Mouse (Mus musculus) urinary bladder, postnatal 14 days (tissue): Measurements from ENCODE around the gene Akr1cl.
"Not testable (repeated sequence)": the region's sequence is repeated elsewhere in the genome, so short reads cannot be mapped to it uniquely, and the experiment has no call there.

Experiments used
- DNase-seq: peaks from one replicate; pipeline ENCODE4 v3.0.0; 2021; ENCODE audit warnings: low spot score

Gene Akr1cl

DNA sequence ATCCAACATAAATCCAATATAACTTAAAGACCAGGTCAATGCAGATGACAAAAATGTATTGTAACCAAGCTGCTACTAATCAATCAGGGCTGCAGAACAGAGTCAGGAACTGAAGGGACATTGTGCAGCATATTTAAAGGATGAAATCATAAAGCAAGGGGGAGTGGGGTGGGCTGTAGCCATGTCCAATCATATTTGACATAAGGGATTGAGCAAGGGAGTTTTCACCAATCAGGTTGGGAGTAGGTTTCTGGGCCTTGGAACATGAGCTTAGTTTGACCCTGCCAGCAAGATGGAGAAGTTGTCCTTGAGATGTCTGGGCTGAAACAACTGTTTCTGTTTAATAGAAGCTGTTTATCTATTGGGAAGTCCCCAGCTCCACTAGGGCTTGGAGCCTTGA lies at the start of gene Akr1cl:
Akr1cl (minus strand) TSS at position 119 of the 400 bp plus-strand sequence.
- DNase-seq, result no peak

DNA sequence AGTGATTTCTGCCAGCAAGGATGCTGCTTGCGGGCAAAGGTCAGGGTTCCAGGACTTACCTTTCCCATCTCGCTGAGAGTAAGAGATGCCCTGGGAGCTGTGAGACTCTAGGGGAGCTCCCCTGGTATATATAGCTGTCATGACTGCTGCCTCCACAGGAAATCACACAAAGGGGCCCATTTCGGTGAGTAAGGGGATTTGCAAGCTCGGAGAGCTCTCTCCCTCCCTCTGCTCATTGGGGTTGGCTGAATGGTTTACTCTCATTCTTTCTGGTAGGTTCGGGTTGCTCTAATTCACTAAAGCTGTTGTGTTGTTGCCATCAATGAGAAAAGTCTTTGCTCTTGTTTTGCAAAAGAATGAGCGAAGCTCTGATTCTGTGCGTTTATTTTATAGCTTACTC lies 49.6 kb upstream of the Akr1cl start, which contains the start of gene Crygb:
Crygb (minus strand) TSS at position 101 of the 400 bp plus-strand sequence.
- no peak for DNase-seq

DNA sequence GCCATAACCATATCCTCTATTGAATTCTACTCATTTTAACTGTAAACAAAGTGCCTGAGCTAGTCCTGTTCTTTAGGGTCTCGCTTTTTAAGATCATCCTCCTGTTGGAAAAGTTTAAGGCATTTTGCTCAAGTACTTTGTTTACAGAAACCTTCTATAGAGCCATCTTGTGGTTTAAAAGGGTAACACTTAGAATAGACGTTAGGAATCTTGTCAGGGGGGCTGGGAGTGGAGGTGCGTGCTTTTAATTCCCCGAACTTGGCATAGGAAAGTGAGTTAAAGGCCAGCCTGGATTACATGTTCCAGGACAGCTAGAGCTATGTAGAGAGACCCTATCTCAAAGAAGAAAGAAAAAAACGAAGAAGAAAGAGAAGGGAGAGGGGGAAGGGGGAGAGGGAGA lies 43.0 kb upstream of the Akr1cl start:
- no peak for DNase-seq

DNA sequence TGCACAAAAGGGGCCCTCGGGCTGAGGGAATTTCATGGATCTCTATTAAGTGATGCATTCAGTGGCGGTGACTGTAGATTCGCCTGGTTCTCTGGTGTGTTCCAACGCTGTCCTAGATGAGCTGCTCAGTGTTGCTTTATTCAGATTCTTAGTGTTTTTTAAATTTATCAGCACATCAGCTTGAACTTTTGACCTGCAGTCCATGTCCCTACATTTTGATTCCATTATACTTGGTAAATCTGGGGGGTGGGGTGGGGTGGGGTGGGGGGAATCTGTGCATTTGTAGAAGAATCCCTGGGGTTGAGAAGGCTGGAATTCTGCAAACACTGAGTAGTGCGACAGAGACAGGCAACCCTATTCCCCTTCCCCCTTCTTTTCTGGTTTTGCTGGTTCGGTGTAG lies 41.0 kb upstream of the Akr1cl start, which contains the start of gene Crygc:
Crygc (minus strand) TSS at position 101 of the 400 bp plus-strand sequence.
- no peak for DNase-seq

DNA sequence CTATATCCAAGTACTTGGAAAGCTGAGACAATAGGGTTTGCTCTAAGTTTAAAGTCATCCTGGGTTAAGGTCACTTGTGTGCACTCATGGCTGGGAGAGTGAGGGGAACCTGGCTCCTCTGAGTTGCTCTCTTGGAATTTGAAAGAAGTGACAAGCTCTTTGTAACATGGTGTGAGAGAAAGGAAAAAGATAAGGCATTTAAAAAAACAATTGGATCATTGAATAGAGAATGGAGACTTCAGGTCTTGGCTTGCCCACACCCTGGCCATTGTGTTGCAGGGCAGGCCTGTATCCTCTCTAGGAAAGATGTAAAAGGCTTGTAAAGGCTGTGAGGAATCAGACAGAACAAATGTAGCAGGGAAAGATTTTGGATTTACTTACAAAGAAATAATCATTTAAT lies 35.3 kb upstream of the Akr1cl start:
- DNase-seq, result no peak

DNA sequence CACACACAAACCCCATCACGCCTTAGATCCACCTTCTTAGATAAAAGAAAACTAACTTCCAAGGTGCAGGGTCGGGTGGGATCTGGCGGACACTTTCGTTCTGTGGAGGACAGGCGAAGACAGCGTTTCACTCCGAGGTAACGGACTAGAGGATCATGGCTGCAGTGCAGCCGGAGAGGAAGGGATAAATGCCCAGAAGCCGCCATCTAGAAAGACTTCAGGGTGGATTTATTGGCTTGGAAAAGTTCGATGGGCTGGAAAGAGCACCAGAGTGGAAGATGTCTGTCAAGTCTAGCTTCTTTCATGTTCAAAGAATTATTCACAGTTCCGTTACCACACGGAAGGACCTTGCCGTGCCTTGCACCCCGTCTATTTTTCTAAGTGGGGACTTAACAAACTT lies 31.6 kb upstream of the Akr1cl start:
- no peak for DNase-seq

DNA sequence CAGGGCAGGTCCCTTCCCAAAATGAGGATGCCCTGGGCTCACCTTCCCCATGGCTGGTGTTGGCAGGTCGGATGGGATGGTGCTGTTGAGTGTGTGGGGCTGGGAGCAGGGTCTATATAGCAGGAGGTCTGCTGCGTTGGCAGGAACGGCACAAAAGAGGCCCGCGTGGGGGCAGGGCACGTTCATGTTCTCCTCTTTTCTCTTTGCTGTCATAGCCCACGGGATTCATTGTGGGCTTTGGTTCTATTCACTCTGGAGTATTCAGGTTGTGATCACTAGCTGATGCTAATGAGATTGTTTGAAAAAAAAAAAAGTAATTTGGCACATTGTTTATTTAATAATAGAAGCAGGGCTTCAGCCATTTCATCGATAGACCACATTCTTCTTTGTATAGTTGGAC lies 30.8 kb upstream of the Akr1cl start, which contains the start of gene Crygd:
Crygd (minus strand) TSS at position 101 of the 400 bp plus-strand sequence.
- DNase-seq, result no peak

DNA sequence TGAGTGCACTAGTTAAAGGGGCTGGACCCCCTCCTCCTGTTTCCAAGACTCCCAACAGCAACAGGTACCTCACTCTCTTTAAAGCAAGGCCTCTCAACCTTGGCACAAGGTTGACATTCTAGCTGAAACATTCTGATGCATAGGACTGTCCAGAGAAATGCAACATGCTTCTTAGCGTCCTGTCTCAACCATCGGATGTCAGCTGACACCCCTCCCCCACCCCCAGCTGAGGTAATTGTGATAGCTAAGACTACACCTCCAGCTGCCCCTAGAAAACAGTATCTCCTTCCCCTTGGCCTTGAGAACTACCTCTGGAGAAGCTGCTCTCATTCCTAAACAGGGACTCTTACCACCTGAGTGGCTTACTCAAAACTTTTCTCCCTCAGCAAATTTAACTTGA lies 19.6 kb upstream of the Akr1cl start:
- DNase-seq, result no peak

DNA sequence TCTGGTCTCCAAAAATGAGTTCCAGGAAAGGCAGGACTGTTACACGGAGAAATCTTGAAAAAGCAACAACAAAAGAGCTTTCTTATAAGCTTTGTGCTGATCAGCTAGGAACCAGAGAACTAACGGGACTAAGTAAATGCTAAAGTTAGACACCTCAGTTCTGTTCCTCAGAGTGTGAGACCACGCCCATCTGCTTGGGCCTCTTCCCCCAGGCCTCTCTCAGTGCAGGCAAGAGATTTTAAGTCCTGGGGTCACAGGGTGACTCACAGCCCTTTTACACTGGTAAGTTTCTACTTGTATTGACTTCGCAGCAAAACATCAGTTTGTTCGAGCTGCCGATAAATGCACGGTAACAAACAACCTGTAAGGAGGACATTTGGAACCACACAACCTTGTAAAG lies 19.1 kb upstream of the Akr1cl start:
- DNase-seq, result no peak

DNA sequence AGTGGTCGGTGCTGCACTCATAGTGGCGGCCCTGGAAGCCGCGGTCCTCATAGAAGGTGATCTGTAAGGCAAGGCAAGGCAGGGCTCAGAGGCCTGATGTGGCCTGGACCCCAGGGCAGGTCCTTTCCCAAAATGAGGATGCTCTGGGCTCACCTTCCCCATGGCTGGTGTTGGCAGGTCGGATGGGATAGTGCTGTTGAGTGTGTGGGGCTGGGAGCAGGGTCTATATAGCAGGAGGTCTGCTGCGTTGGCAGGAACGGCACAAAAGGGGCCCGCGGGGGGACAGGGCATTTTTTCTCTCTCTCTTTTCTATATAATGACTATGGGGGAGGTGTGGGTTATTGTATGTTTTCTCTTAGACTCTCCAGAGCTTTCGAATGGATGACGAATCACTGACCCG lies 18.4 kb upstream of the Akr1cl start, which contains the start of gene Cryge:
Cryge (minus strand) TSS at position 198 of the 400 bp plus-strand sequence.
- DNase-seq, result not testable (repeated sequence)

DNA sequence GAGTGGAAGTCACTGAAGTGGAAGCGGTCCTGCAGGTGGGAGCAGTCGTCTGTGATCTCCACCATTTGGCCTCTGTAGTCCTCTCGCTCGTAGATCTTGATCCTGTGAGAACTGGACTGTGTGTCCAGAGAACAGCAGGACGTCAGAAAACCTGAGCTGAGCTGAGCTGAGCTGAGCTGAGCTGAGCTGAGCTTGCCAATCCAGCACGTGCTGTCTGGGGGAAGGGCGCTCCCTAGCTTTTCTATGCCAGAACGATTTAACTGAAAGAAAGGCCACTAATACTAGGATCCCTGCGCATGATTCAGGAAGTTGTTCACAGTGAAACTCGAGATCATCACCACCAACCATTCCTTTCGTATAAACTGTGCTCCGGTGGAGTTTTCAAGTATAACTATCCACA lies 16.2 kb upstream of the Akr1cl start:
- peak; percentile 23 for DNase-seq

DNA sequence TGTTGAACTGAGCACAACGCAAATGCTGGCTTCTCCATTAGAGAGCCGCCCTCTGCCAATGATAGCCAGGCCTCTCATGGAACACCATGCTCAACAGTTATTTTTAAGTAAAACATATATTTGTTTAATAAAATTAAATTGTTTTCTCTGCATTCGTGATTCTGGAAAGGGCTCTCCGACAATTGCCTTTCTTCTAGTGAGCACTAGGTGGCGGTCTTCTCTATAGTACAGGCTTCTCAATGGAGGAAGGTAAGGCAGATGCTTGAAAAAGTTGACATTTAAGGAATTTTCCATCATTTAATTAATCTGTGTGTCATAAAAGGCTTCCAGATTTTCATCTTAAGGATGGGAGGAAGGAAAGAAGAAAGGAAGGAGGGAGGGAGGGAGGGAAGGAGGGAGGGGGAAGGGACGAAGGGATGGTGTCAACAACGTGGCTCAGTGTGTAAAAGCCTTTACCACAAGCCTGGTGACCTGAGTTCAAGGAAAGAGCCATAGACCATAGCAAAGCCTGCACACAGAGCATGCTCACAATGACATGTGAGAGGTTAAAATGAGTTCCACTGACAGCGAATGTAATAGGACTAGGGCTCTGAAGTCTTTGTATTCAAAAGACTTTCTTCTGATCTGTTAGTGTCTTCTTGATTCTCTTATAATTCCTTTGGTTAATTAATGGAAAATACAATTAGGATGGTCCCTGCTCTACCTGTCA lies 14.0 kb upstream of the Akr1cl start:
- DNase-seq, result peak; percentile 17

DNA sequence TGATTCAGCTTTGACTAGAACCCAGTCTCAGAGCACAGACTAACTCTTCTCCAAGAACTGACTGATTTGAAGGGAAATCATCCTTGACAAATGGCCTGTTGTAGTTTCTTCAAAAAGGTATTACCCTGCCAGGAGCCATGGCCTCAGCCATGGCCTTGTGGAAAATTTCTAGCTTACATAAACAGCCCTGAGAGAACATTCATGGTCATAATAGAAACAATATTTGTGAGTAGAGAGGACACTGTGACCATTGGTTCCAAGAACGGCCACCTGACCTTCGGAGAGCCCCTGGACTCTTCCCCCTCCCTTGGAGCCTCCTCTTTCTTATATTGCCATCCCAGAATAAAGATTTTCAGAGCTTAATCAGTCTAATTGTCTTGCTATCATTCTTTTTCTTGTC lies 10.9 kb upstream of the Akr1cl start:
- DNase-seq, result no peak

DNA sequence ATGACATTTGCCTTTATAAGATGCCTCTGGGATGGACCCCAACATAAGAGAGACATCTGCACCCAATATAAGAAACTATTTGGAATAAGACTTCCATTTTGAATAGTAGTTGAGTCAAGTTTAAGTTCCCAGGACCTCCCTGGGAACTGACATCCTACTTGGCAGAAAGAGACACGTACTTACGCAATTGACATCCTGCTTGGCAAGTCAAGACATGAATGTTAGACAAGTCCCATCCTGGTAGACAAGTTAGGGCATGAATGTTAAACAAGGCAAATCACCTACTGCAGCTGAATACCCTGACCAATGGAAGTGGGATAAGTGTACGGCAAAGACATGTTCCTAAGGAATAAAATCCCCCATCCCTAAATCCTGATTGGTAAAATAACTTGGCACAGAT lies 9.3 kb upstream of the Akr1cl start:
- DNase-seq, result no peak

DNA sequence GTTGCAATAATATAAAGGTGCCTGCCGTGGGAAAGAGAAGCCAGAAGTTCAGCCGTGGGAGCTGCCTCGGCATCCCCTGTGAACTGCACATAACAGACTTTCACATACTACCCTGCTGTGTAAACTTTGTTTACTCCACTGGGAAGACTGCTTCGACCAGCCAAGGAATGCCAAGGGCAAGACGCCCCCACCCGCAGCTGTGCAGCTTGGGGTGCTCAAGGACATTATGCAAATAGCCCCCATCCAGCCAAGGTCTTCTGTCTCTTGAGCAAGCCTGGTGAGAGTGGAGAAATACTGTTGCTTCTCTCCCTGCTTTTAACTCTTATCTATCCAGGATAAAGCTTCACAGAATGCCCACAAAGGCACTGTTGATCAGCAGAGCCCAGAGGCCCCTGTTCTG lies 8.2 kb upstream of the Akr1cl start:
- no peak for DNase-seq

DNA sequence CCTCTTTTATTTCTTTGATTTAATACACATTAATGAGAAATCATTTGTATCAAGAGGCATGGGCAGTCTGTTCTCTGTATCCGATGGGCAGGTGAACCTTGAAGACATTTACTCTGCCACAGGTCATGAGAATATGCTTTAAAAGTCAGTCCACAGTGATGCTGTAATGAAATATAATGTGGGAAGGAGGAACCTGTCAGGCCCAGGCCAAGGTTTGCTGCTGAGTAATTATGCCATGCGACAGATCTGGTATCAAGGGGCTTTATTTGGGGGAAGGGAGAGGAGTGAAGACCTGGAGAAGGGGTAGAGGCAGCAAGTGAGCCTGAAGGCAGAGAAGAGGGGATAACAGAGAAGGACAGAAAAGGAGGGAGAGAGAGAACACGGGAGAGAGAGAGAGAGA lies 7.1 kb upstream of the Akr1cl start:
- DNase-seq, result no peak

DNA sequence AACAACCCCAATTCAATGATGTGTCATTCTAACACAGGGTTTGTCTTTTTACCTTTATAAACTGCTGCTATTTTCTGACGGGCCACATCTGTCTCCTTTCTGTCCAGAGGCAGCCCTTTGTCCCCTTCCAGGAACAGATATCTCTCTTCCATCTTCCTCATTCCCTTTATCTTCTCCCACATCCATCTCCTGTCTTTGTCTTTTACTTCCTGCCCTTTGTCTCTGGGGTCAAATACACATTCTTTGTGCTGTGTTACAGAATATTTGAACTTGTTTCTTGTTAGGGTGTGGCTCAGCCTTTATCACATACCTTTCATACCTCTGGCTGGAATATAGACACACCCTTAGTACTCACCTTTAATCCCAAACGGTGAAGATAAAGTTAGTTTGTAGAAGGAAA lies 5.0 kb upstream of the Akr1cl start:
- DNase-seq, result no peak

DNA sequence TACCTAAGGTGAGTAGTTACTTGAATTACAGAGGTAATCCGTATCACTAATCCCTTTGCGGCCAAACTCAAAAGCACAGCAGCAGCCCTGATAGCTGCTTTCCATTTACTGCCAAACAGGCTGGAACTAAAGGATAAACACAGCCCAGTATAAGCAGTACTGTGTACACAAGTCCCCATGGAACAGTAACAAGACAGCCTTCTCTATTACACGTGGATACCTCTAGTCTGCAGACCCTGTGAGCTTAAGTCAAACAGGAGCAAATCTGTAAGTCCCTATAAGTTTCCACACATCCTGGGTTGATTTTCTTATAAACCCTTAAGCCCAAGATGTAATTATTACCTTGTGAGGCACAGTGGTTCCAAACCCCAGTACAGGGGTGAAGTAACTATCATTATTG lies 3.0 kb upstream of the Akr1cl start:
- no peak for DNase-seq

DNA sequence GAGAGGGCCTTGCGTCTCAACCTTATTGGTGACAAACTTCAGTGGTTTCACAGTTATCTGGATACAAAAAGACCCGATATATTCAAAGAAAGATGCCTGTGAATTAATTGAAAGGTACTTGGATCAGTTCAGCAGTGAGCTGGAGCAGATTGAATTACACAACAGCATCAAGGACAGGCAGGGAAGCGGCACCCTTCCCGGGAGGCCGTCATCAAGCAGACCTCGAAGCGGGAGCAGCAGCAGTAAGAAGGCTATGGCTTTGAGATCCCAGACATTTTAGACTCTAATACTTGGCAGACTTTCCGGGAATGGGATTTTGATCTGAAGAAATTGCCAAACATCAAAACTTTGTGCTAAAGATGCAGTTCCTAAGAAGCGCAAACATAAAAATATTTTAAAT lies 4.4 kb downstream of the Akr1cl start:
- DNase-seq, result no peak

DNA sequence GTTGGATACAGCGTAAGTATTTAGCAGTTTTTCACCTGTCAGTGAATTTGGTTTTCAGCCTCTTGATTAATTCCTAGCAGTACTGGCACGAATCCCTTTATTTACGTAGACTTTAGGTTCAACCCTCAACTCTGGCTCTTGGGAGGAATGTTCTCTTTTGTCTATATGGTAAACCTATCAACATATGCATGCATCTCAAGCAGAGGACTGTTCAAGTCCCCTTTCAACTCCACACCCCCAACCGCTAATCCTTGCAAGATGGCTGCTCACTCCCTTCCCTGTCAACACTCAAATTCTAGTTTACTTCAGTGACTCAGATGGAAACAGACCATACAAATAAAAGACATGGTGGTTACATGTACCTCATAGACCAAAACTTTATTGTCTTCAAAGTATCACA lies 19.8 kb downstream of the Akr1cl start:
- DNase-seq, result no peak

DNA sequence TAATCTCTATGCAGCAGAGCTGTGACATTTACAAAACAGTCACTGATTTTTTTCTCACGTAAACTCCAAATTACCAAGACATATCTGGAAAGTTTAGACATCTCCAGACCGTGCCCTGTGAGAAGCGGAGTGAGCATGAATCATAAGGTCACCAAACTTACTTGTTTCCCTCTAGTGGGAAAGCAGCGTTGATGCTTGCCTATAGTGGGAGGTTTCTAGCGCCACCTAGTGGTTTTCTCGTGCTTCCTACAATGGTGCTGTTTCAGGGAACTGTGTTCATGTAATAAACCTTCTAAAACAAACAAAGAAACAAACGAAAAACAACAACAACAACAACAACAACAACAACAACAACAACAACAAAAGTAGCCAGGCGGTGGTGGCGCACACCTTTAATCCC lies 22.4 kb downstream of the Akr1cl start:
- DNase-seq, result peak; percentile 67

DNA sequence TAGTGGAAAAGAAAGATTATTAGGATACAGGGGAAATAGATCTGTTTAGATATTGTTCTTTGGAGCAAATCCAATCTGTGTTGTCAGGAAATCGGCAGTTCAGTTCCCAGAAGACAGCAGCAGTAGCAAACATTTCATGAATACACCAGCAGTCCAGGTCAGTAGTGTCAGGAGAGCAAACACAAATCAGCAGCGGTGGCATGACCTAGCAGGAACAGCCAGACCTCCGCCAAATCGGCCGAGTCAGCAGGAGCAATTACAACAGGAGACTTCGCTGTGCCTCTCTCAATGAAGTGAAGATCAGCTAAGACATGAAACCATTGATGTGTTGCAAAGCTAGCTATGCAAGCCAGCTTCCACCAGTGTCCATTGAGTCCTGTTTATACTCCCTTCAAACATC lies 27.0 kb downstream of the Akr1cl start:
- no peak for DNase-seq

DNA sequence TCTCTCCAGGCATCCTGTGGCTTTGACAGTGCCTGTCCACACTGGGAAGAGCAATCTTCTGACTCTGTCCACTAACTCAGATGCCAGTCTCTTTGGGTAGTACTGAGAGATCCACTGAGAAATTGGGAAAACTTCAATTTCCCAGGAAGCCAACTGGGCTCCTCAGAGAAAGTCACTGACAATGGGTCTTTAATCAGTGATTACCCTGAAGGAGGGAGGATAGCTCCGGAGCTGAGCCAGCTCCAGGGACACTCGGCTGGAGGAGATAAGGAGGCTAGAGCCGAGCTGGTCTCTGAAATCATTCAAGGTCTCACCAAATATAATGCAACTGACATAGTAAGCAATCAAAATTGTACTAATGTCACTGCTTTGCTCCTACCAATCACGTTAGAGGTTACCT lies 28.0 kb downstream of the Akr1cl start:
- no peak for DNase-seq

DNA sequence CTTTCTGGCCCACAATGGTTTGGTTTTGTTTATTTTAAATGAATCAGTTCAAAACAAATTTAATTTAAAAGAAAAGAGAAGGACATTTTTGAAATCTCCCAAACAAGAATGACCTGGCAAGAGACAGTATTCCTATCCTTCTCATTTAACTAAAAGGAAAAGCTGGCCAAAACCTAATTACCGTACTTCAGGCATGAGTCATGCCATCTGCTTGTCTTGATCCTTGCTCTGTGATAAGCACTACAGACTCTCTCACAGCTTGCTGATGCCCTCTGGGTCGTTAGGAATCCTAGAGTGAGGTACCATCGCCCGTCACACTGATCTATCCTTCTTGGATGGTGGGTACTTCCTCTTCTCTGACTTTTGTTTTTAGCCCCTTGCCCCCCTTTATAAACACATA lies 39.4 kb downstream of the Akr1cl start:
- DNase-seq, result no peak
